Mouse (Mus musculus): ENCODE measurements around the gene Dpp7. TPM values are rescaled to one million over a fixed set of nuclear protein-coding genes. Genes with fewer than 3 reads are reported as not detected.
A peak's percentile ranks its signal among the peaks of the same experiment; 100 is the strongest.

The Dpp7 gene
- polyA plus RNA-seq, 1 experiment from 2014 or later, result 107 TPM

GRCm38 (mm10) chr2:25384492-25384891 lies 28.3 kb upstream of the Dpp7 start:
- H3K79me2 ChIP-seq (ENCODE audit: inconsistent target), result no peaks in the 10 kb centered on the region
- 97% methylated on average over 5 of the region's 5 CpGs for WGBS (ENCODE audit: missing documents)
- H3K4me3 ChIP-seq (ENCODE audit: inconsistent target), result no peak overlapping the region
- H3K36me3 ChIP-seq (ENCODE audit: inconsistent target), result no peaks in the 10 kb centered on the region
- no peak overlapping the region for H3K27ac ChIP-seq

GRCm38 (mm10) chr2:25376589-25376988 lies 20.4 kb upstream of the Dpp7 start:
- Histone ChIP-seq H3K36me3 (ENCODE audit: inconsistent target) (no peaks in the 10 kb centered on the region), H3K79me2 (ENCODE audit: inconsistent target) (no peaks in the 10 kb centered on the region), H3K27ac (no peak overlapping the region), H3K4me3 (ENCODE audit: inconsistent target) (no peak overlapping the region)
- WGBS (ENCODE audit: missing documents), result 83% methylated on average over 4 of the region's 4 CpGs

GRCm38 (mm10) chr2:25373431-25373830 lies 17.3 kb upstream of the Dpp7 start:
- Histone ChIP-seq H3K27ac (no peak overlapping the region), H3K36me3 (ENCODE audit: inconsistent target) (no peaks in the 10 kb centered on the region), H3K4me3 (ENCODE audit: inconsistent target) (peak overlapping the region; percentile 39; the same call in 1 of the 2 replicates), H3K79me2 (ENCODE audit: inconsistent target) (no peaks in the 10 kb centered on the region)
- 61% methylated on average over 2 of the region's 2 CpGs for WGBS (ENCODE audit: missing documents)

- Histone ChIP-seq H3K36me3 (ENCODE audit: inconsistent target) (no peaks in the 10 kb centered on the region), H3K4me3 (ENCODE audit: inconsistent target) (peak overlapping the region; percentile 41), H3K79me2 (ENCODE audit: inconsistent target) (no peaks in the 10 kb centered on the region), H3K27ac (no peak overlapping the region)
- 10% methylated on average over 40 of the region's 42 CpGs for WGBS (ENCODE audit: missing documents)
These were observed 16.7 kb upstream of the Dpp7 start for GRCm38 (mm10) chr2:25372644-25373391.

- 3% methylated on average over 61 of the region's 65 CpGs for WGBS (ENCODE audit: missing documents)
- Histone ChIP-seq H3K27ac (peak within 1 kb of the TSS; percentile 58), H3K79me2 (ENCODE audit: inconsistent target) (no peaks in the 10 kb centered on the region), H3K36me3 (ENCODE audit: inconsistent target) (no peaks in the 10 kb centered on the region), H3K4me3 (ENCODE audit: inconsistent target) (peak within 1 kb of the TSS; percentile 41)
These were observed 15.8 kb upstream of the Dpp7 start, which contains the start of gene Sapcd2 for GRCm38 (mm10) chr2:25371764-25372643. Gene Sapcd2 (plus strand): TSS chr2:25372321.

- Histone ChIP-seq H3K79me2 (ENCODE audit: inconsistent target) (peaks cover 2% of the 10 kb centered on the region; the same call in 1 of the 2 replicates), H3K4me3 (ENCODE audit: inconsistent target) (no peak overlapping the region), H3K36me3 (ENCODE audit: inconsistent target) (no peaks in the 10 kb centered on the region), H3K27ac (no peak overlapping the region)
- 93% methylated on average over 3 of the region's 3 CpGs for WGBS (ENCODE audit: missing documents)
These were observed 13.8 kb upstream of the Dpp7 start for GRCm38 (mm10) chr2:25369996-25370395.

- H3K4me3 ChIP-seq (ENCODE audit: inconsistent target), result peak within 1 kb of the TSS; percentile 94
- peaks cover 39% of the 10 kb centered on the region for H3K79me2 ChIP-seq (ENCODE audit: inconsistent target)
- H3K36me3 ChIP-seq (ENCODE audit: inconsistent target), result peaks cover 43% of the 10 kb centered on the region
- under 1% methylated on average over 45 of the region's 54 CpGs for WGBS (ENCODE audit: missing documents)
- peak within 1 kb of the TSS; percentile 81 for H3K27ac ChIP-seq
These were observed 9.1 kb upstream of the Dpp7 start, which contains the start of gene Uap1l1 for GRCm38 (mm10) chr2:25365091-25365761. Gene Uap1l1 (minus strand): TSS chr2:25365682.

GRCm38 (mm10) chr2:25364761-25365090 lies 8.6 kb upstream of the Dpp7 start:
- peaks cover 43% of the 10 kb centered on the region for H3K36me3 ChIP-seq (ENCODE audit: inconsistent target)
- 19% methylated on average over 9 of the region's 9 CpGs for WGBS (ENCODE audit: missing documents)
- peak overlapping the region; percentile 94 for H3K4me3 ChIP-seq (ENCODE audit: inconsistent target)
- peaks cover 39% of the 10 kb centered on the region for H3K79me2 ChIP-seq (ENCODE audit: inconsistent target)
- H3K27ac ChIP-seq, result peak overlapping the region; percentile 81

- H3K27ac ChIP-seq, result peak overlapping the region; percentile 81
- peaks cover 43% of the 10 kb centered on the region for H3K36me3 ChIP-seq (ENCODE audit: inconsistent target)
- H3K4me3 ChIP-seq (ENCODE audit: inconsistent target), result peak overlapping the region; percentile 94
- H3K79me2 ChIP-seq (ENCODE audit: inconsistent target), result peaks cover 39% of the 10 kb centered on the region
- 89% methylated on average over 4 of the region's 4 CpGs for WGBS (ENCODE audit: missing documents)
These were observed 8.2 kb upstream of the Dpp7 start for GRCm38 (mm10) chr2:25364313-25364712.

GRCm38 (mm10) chr2:25363478-25364178 lies 7.5 kb upstream of the Dpp7 start:
- Histone ChIP-seq H3K27ac (peak overlapping the region; percentile 81; the same call in 1 of the 2 replicates), H3K36me3 (ENCODE audit: inconsistent target) (peaks cover 43% of the 10 kb centered on the region), H3K4me3 (ENCODE audit: inconsistent target) (peak overlapping the region; percentile 94; the same call in 1 of the 2 replicates), H3K79me2 (ENCODE audit: inconsistent target) (peaks cover 39% of the 10 kb centered on the region)
- WGBS (ENCODE audit: missing documents), result 72% methylated on average over 13 of the region's 13 CpGs

- 72% methylated on average over 4 of the region's 4 CpGs for WGBS (ENCODE audit: missing documents)
- Histone ChIP-seq H3K27ac (no peak overlapping the region), H3K36me3 (ENCODE audit: inconsistent target) (peaks cover 43% of the 10 kb centered on the region), H3K79me2 (ENCODE audit: inconsistent target) (peaks cover 56% of the 10 kb centered on the region), H3K4me3 (ENCODE audit: inconsistent target) (no peak overlapping the region)
These were observed 3.7 kb upstream of the Dpp7 start for GRCm38 (mm10) chr2:25359848-25360247.

- Histone ChIP-seq H3K4me3 (ENCODE audit: inconsistent target) (peak overlapping the region; percentile 90), H3K27ac (peak overlapping the region; percentile 79), H3K36me3 (ENCODE audit: inconsistent target) (peaks cover 43% of the 10 kb centered on the region), H3K79me2 (ENCODE audit: inconsistent target) (peaks cover 44% of the 10 kb centered on the region)
- WGBS (ENCODE audit: missing documents), result 54% methylated on average over 17 of the region's 18 CpGs
These were observed 616 bp downstream of the Dpp7 start for GRCm38 (mm10) chr2:25355419-25356066.

- Histone ChIP-seq H3K79me2 (ENCODE audit: inconsistent target) (peaks cover 44% of the 10 kb centered on the region), H3K4me3 (ENCODE audit: inconsistent target) (no peak overlapping the region; the same call in 1 of the 2 replicates), H3K27ac (no peak overlapping the region), H3K36me3 (ENCODE audit: inconsistent target) (peaks cover 53% of the 10 kb centered on the region)
- WGBS (ENCODE audit: missing documents), result 90% methylated on average over 6 of the region's 6 CpGs
These were observed 1.9 kb downstream of the Dpp7 start for GRCm38 (mm10) chr2:25354211-25354610.
